Mouse (Mus musculus) ES-Bruce4 (cell line): Measurements from ENCODE around the gene Nop9. TPM values are rescaled to one million over a fixed set of nuclear protein-coding genes. Genes with fewer than 3 reads are reported as not detected.

ENCODE experiments used
- H3K27ac ChIP-seq: 2 replicates; pipeline ENCODE4 v1.5.1; 2012; ENCODE audit warnings: low read length, inconsistent platforms; ENCODE audit not compliant: insufficient read depth
- H3K27me3 ChIP-seq: 2 replicates; pipeline ENCODE4 v1.6.1; 2012; ENCODE audit warnings: mild to moderate bottlenecking, low read length, inconsistent platforms; ENCODE audit not compliant: control insufficient read depth, poor library complexity, insufficient read depth, severe bottlenecking
- H3K36me3 ChIP-seq: 2 replicates; pipeline ENCODE4 v1.6.1; 2012; ENCODE audit warnings: inconsistent platforms, mild to moderate bottlenecking, low read length, moderate library complexity; ENCODE audit not compliant: control insufficient read depth, poor library complexity, insufficient read depth, severe bottlenecking
- H3K4me1 ChIP-seq: one replicate; pipeline ENCODE4 v1.8.1; 2011; ENCODE audit warnings: low read length; ENCODE audit not compliant: control insufficient read depth, insufficient read depth
- H3K4me3 ChIP-seq: 2 replicates; pipeline ENCODE4 v1.5.1; 2011; ENCODE audit warnings: low read depth, mild to moderate bottlenecking, low read length
- H3K9ac ChIP-seq: 2 replicates; pipeline ENCODE4 v1.6.1; 2012; ENCODE audit warnings: low read depth, mild to moderate bottlenecking, inconsistent platforms; ENCODE audit not compliant: poor library complexity, severe bottlenecking
- H3K9me3 ChIP-seq: replicated peaks from 2 replicates; pipeline ENCODE4 v1.6.1; 2012; ENCODE audit warnings: mild to moderate bottlenecking, low read length, inconsistent platforms; ENCODE audit not compliant: control insufficient read depth, poor library complexity, insufficient read depth, severe bottlenecking
- CTCF ChIP-seq: IDR thresholded peaks from one replicate; pipeline ENCODE4 v1.8.1; 2011; ENCODE audit warnings: low read depth, low read length
- EP300 ChIP-seq: IDR thresholded peaks from 2 replicates; pipeline ENCODE4 v1.6.1; 2011; ENCODE audit warnings: low read depth, low read length; ENCODE audit not compliant: insufficient read depth
- POLR2A ChIP-seq: IDR thresholded peaks from one replicate; pipeline ENCODE4 v1.8.1; 2011; ENCODE audit warnings: low read length; ENCODE audit not compliant: insufficient read depth
- polyA plus RNA-seq: library from polyadenylated mRNA; stranded (reverse); fragments of >200 nt; gene quantifications from 2 replicates; pipeline ENCODE4 v1.2.4, GENCODE M21; 2011; ENCODE audit warnings: low read depth; ENCODE audit not compliant: missing spikeins, insufficient read depth, insufficient read length

Gene Nop9
- polyA plus RNA-seq, 1 experiment = 59.8 TPM

- no peak for TF ChIP-seq POLR2A
- TF ChIP-seq CTCF = no peak
- no peak for TF ChIP-seq EP300
- Histone ChIP-seq H3K4me3 (peak overlapping the region; percentile 56), H3K27ac (no peak overlapping the region), H3K27me3 (no peaks in the 10 kb centered on the region), H3K36me3 (no peaks in the 10 kb centered on the region), H3K9ac (peak overlapping the region; percentile 76), H3K9me3 (no peaks in the 10 kb centered on the region), H3K4me1 (peaks cover 2% of the 10 kb centered on the region)
Measured at GRCm38 (mm10) chr14:55762001-55762821, 16.7 kb downstream of the Nop9 start.

GRCm38 (mm10) chr14:55763166-55763565 is 17.7 kb downstream of the Nop9 start:
- no peak for TF ChIP-seq CTCF
- TF ChIP-seq EP300 = no peak
- TF ChIP-seq POLR2A = no peak
- Histone ChIP-seq H3K9me3 (no peaks in the 10 kb centered on the region), H3K9ac (peak overlapping the region; percentile 76), H3K27ac (no peak overlapping the region), H3K4me1 (peaks cover 3% of the 10 kb centered on the region), H3K4me3 (no peak overlapping the region), H3K36me3 (no peaks in the 10 kb centered on the region), H3K27me3 (no peaks in the 10 kb centered on the region)

GRCm38 (mm10) chr14:55765696-55766095 is 20.2 kb downstream of the Nop9 start, which contains the start of gene Ltb4r1:
Ltb4r1 (plus strand) TSS chr14:55765962.
- no peaks in the 10 kb centered on the region for H3K27me3 ChIP-seq
- no peaks in the 10 kb centered on the region for H3K9me3 ChIP-seq
- TF ChIP-seq EP300 = no peak
- TF ChIP-seq POLR2A = no peak
- TF ChIP-seq CTCF = no peak
- H3K4me3 ChIP-seq = no peak within 1 kb of the TSS
- H3K36me3 ChIP-seq = no peaks in the 10 kb centered on the region
- no peak within 1 kb of the TSS for H3K27ac ChIP-seq
- peaks cover 3% of the 10 kb centered on the region for H3K4me1 ChIP-seq
- H3K9ac ChIP-seq = no peak within 1 kb of the TSS

GRCm38 (mm10) chr14:55767519-55768414 is 22.3 kb downstream of the Nop9 start:
- no peak overlapping the region for H3K27ac ChIP-seq
- peak overlapping the region; percentile 37 for H3K4me3 ChIP-seq
- H3K4me1 ChIP-seq = peaks cover 3% of the 10 kb centered on the region
- TF ChIP-seq POLR2A (no peak), CTCF (peak; percentile 43), EP300 (no peak)
- H3K9me3 ChIP-seq = no peaks in the 10 kb centered on the region
- H3K27me3 ChIP-seq = no peaks in the 10 kb centered on the region
- H3K36me3 ChIP-seq = no peaks in the 10 kb centered on the region
- H3K9ac ChIP-seq = 0 out of 2 replicates have a peak overlapping the region, but pooled peaks have one; percentile 3

GRCm38 (mm10) chr14:55768555-55768954 is 23.1 kb downstream of the Nop9 start:
- no peak for TF ChIP-seq EP300
- Histone ChIP-seq H3K27me3 (no peaks in the 10 kb centered on the region), H3K27ac (no peak overlapping the region), H3K9ac (no peak overlapping the region), H3K4me3 (no peak overlapping the region), H3K9me3 (no peaks in the 10 kb centered on the region), H3K36me3 (no peaks in the 10 kb centered on the region), H3K4me1 (peaks cover 3% of the 10 kb centered on the region)
